In the genomic region with DNA sequence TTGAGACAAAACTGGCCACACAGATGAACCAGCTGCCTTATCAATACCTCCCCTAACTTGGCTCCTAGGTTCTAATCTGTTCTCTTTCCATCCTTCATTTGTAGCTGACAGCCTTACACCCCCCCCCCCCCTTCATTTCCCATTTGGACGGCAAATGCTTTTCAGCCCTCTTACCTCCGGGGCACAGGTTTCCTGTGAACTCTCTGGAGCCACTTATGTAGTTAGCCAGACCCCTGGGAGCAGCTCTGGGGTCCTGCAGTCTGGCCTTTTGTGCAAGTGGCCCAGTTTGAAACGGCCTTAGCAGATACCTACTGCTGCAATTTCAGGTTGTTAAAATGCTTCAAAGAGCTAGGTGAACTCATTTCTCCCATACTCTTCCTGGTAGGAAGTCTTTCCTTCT, we compare ENCODE assay signal across 19 mouse cellular contexts. TPM values are rescaled to one million over a fixed set of nuclear protein-coding genes. Genes with fewer than 3 reads are reported as not detected.
DNase-seq lines count a peak whose midpoint lies in the region; ATAC-seq lines count a peak whose summit lies in the region.
"Had no signal": no experiment of that assay in that cellular context is flagged by ENCODE, and none has a peak within 500 bp of the region (broad histone marks: within the 10 kb centered on the region; RNA-seq: fewer than 3 reads in every experiment).

No protein-coding gene starts in this region.

- no peaks in the 10 kb centered on the region for H3K9me3 ChIP-seq in heart, embryonic 10.5 days
- no peaks in the 10 kb centered on the region for H3K9me3 ChIP-seq in neural tube, embryonic 14.5 days (ENCODE audit: control insufficient read depth, low read length)
- no peaks in the 10 kb centered on the region for H3K9me3 ChIP-seq in neural tube, embryonic 15.5 days (replicated peaks)
- no peaks in the 10 kb centered on the region for H3K9me3 ChIP-seq in embryonic facial prominence, embryonic 11.5 days (replicated peaks; ENCODE audit: control insufficient read depth, low read length)
- H3K9me3 ChIP-seq: embryonic facial prominence, embryonic 12.5 days; forebrain, embryonic 12.5 days; heart, embryonic 15.5 days; hindbrain, embryonic 10.5 days; intestine, embryonic 15.5 days had no signal

- DNase-seq in heart, embryonic 10.5 days (ENCODE audit: low spot score) = no peak
- DNase-seq in heart, adult 9 months (ENCODE audit: low spot score in 2 of 2) = no peak
- DNase-seq in embryonic facial prominence, embryonic 11.5 days (ENCODE audit: low spot score) = peak; percentile 32
- DNase-seq in urinary bladder, postnatal 4 days (ENCODE audit: low spot score in 2 of 2) = no peak
- DNase-seq in right cerebral cortex, postnatal 10 days (ENCODE audit: low spot score in 2 of 2) = no peak
- DNase-seq: adrenal gland, adult 2 months; adrenal gland, postnatal 36 days; cerebellum, adult 2 months; gastrocnemius, adult 2 months; gastrocnemius, postnatal 25 days; kidney, adult 2 months had no signal

- H3K36me3 ChIP-seq in heart, embryonic 10.5 days = no peaks in the 10 kb centered on the region
- H3K36me3 ChIP-seq in neural tube, embryonic 14.5 days (ENCODE audit: control insufficient read depth, insufficient read depth, low read length) = no peaks in the 10 kb centered on the region
- H3K36me3 ChIP-seq in neural tube, embryonic 15.5 days = no peaks in the 10 kb centered on the region
- no peaks in the 10 kb centered on the region for H3K36me3 ChIP-seq in embryonic facial prominence, embryonic 11.5 days (replicated peaks; ENCODE audit: control insufficient read depth, insufficient read depth, low read depth, low read length)
- H3K36me3 ChIP-seq: embryonic facial prominence, embryonic 12.5 days; forebrain, embryonic 12.5 days; heart, embryonic 15.5 days; hindbrain, embryonic 10.5 days; intestine, embryonic 15.5 days had no signal

- H3K9ac ChIP-seq in neural tube, embryonic 14.5 days (replicated peaks; ENCODE audit: low read depth, low read length) = no peak overlapping the region
- H3K9ac ChIP-seq in neural tube, embryonic 15.5 days (replicated peaks) = no peak overlapping the region
- H3K9ac ChIP-seq in embryonic facial prominence, embryonic 11.5 days (replicated peaks; ENCODE audit: low read length) = no peak overlapping the region
- H3K9ac ChIP-seq: embryonic facial prominence, embryonic 12.5 days; forebrain, postnatal 0 days; heart, embryonic 15.5 days; intestine, embryonic 15.5 days had no signal

- 0 out of 2 replicates have a peak, but pooled peaks cover 20% of the 10 kb centered on the region for H3K27me3 ChIP-seq in heart, embryonic 10.5 days (ENCODE audit: insufficient read depth, poor library complexity, severe bottlenecking)
- H3K27me3 ChIP-seq in neural tube, embryonic 14.5 days (ENCODE audit: control insufficient read depth, insufficient read depth, low read length) = no peaks in the 10 kb centered on the region
- 0 out of 2 replicates have a peak, but pooled peaks cover 3% of the 10 kb centered on the region for H3K27me3 ChIP-seq in neural tube, embryonic 15.5 days (replicated peaks)
- H3K27me3 ChIP-seq in embryonic facial prominence, embryonic 11.5 days (ENCODE audit: control insufficient read depth, insufficient read depth, low read length) = no peaks in the 10 kb centered on the region
- H3K27me3 ChIP-seq: intestine, embryonic 15.5 days had no signal

- H3K4me3 ChIP-seq in heart, embryonic 10.5 days = peak overlapping the region; percentile 38; the same call in 1 of the 2 replicates
- no peak overlapping the region for H3K4me3 ChIP-seq in neural tube, embryonic 14.5 days (ENCODE audit: low read depth, low read length)
- no peak overlapping the region for H3K4me3 ChIP-seq in neural tube, embryonic 15.5 days (replicated peaks)
- H3K4me3 ChIP-seq in embryonic facial prominence, embryonic 11.5 days (ENCODE audit: low read depth, low read length) = no peak overlapping the region
- H3K4me3 ChIP-seq: embryonic facial prominence, embryonic 12.5 days; gastrocnemius, adult 2 months; heart, embryonic 15.5 days; intestine, embryonic 15.5 days had no signal

- WGBS in heart, embryonic 10.5 days = 3% methylated on average over 3 of the region's 3 CpGs
- WGBS in neural tube, embryonic 14.5 days = 21% methylated on average over 3 of the region's 3 CpGs
- WGBS in neural tube, embryonic 15.5 days = 13% methylated on average over 3 of the region's 3 CpGs
- WGBS in embryonic facial prominence, embryonic 11.5 days = 1% methylated on average over 3 of the region's 3 CpGs

- 0 out of 2 replicates have a peak, but pooled peaks have one; percentile 13 for ATAC-seq in neural tube, embryonic 14.5 days (ENCODE audit: low read depth)
- ATAC-seq in neural tube, embryonic 15.5 days (ENCODE audit: low FRiP score) = no peak
- ATAC-seq in embryonic facial prominence, embryonic 11.5 days (replicated peaks; ENCODE audit: insufficient number of reproducible peaks, low FRiP score, low TSS enrichment, low read depth) = no peak
- ATAC-seq: intestine, embryonic 15.5 days had no signal

- no peak overlapping the region for H3K4me2 ChIP-seq in neural tube, embryonic 14.5 days (ENCODE audit: low read depth, low read length)
- H3K4me2 ChIP-seq in neural tube, embryonic 15.5 days = no peak overlapping the region
- no peak overlapping the region for H3K4me2 ChIP-seq in embryonic facial prominence, embryonic 11.5 days (ENCODE audit: low read depth, low read length)
- H3K4me2 ChIP-seq: intestine, embryonic 15.5 days had no signal

- 0 out of 2 replicates have a peak overlapping the region, but pooled peaks have one; percentile 52 for H3K27ac ChIP-seq in heart, embryonic 10.5 days
- no peak overlapping the region for H3K27ac ChIP-seq in neural tube, embryonic 14.5 days (ENCODE audit: low read depth, low read length)
- no peak overlapping the region for H3K27ac ChIP-seq in neural tube, embryonic 15.5 days (replicated peaks)
- no peak overlapping the region for H3K27ac ChIP-seq in embryonic facial prominence, embryonic 11.5 days (replicated peaks; ENCODE audit: low read depth, low read length)
- H3K27ac ChIP-seq: embryonic facial prominence, embryonic 12.5 days; gastrocnemius, adult 2 months; heart, embryonic 15.5 days; intestine, embryonic 15.5 days had no signal

- H3K4me1 ChIP-seq in heart, embryonic 10.5 days = peaks cover 16% of the 10 kb centered on the region
- H3K4me1 ChIP-seq in neural tube, embryonic 14.5 days (ENCODE audit: control insufficient read depth, insufficient read depth, low read length) = peaks cover 10% of the 10 kb centered on the region; the same call in 1 of the 2 replicates
- H3K4me1 ChIP-seq in neural tube, embryonic 15.5 days = peaks cover 17% of the 10 kb centered on the region
- H3K4me1 ChIP-seq in embryonic facial prominence, embryonic 11.5 days (ENCODE audit: control insufficient read depth, insufficient read depth, low read length) = no peaks in the 10 kb centered on the region
- H3K4me1 ChIP-seq: intestine, embryonic 15.5 days had no signal

RNA-seq across cellular contexts. Expression of a gene that starts 17.6 kb away (rescaled TPM):
- polyA plus RNA-seq in heart, embryonic 10.5 days (2016; fragmentation: Nextera tagmentation; extraction: Ambion mirVana) = 11.4 and 14.9 TPM in 2 replicates
- 10.4 and 12.4 TPM in 2 replicates for polyA plus RNA-seq in neural tube, embryonic 14.5 days (2014; fragmentation: Nextera tagmentation; extraction: Ambion mirVana)
- polyA plus RNA-seq in neural tube, embryonic 15.5 days (2015; fragmentation: Nextera tagmentation; extraction: Ambion mirVana) = 10.7 and 12.3 TPM in 2 replicates
- polyA plus RNA-seq in embryonic facial prominence, embryonic 11.5 days (2014; fragmentation: Nextera tagmentation; extraction: Ambion mirVana) = 9.6 and 10.8 TPM in 2 replicates
